Mouse (Mus musculus) left cerebral cortex, adult 11 months (tissue): ENCODE results near the gene Ccdc155.
"Not testable (repeated sequence)": the region's sequence is repeated elsewhere in the genome, so short reads cannot be mapped to it uniquely, and the experiment has no call there.

Experiments
- DNase-seq: peaks from one replicate; pipeline ENCODE4 v3.0.0; 2022; ENCODE audit warnings: low spot score

The Ccdc155 gene

GRCm38 (mm10) chr7:45163735-45164490 lies 40.8 kb downstream of the Ccdc155 start, which contains the start of gene Slc17a7:
Gene Slc17a7 (plus strand): TSS chr7:45163949.
- DNase-seq, result no peak

- no peak for DNase-seq
Measured at GRCm38 (mm10) chr7:45162996-45163615, 41.6 kb downstream of the Ccdc155 start.

GRCm38 (mm10) chr7:45162551-45162950 lies 42.1 kb downstream of the Ccdc155 start:
- DNase-seq, result no peak

- peak; percentile 83 for DNase-seq
Measured at GRCm38 (mm10) chr7:45161612-45162473, 42.8 kb downstream of the Ccdc155 start.

- DNase-seq, result no peak
Measured at GRCm38 (mm10) chr7:45160866-45161265, 43.8 kb downstream of the Ccdc155 start.

- DNase-seq, result no peak
Measured at GRCm38 (mm10) chr7:45160316-45160800, 44.3 kb downstream of the Ccdc155 start.

- DNase-seq, result no peak
Measured at GRCm38 (mm10) chr7:45158991-45159390, 45.7 kb downstream of the Ccdc155 start.

- DNase-seq, result no peak
Measured at GRCm38 (mm10) chr7:45157459-45157858, 47.2 kb downstream of the Ccdc155 start.

- DNase-seq, result no peak
Measured at GRCm38 (mm10) chr7:45156206-45156605, 48.5 kb downstream of the Ccdc155 start.

GRCm38 (mm10) chr7:45155590-45155989 lies 49.1 kb downstream of the Ccdc155 start:
- no peak for DNase-seq

- no peak for DNase-seq
Measured at GRCm38 (mm10) chr7:45154993-45155514, 49.6 kb downstream of the Ccdc155 start.

GRCm38 (mm10) chr7:45154096-45154992 lies 50.3 kb downstream of the Ccdc155 start, which contains the start of the genes Pih1d1 and Aldh16a1:
Gene Pih1d1 (plus strand): TSS chr7:45154303.
Gene Aldh16a1 (minus strand): TSS chr7:45154584.
- DNase-seq, result peak; percentile 95

- no peak for DNase-seq
Measured at GRCm38 (mm10) chr7:45153586-45153985, 51.1 kb downstream of the Ccdc155 start.

- not testable (repeated sequence) for DNase-seq
Measured at GRCm38 (mm10) chr7:45153052-45153451, 51.6 kb downstream of the Ccdc155 start.

- DNase-seq, result no peak
Measured at GRCm38 (mm10) chr7:45151303-45151702, 53.4 kb downstream of the Ccdc155 start.

GRCm38 (mm10) chr7:45150321-45150720 lies 54.4 kb downstream of the Ccdc155 start:
- no peak for DNase-seq

- no peak for DNase-seq
Measured at GRCm38 (mm10) chr7:45149545-45149944, 55.1 kb downstream of the Ccdc155 start.

- no peak for DNase-seq
Measured at GRCm38 (mm10) chr7:45148534-45149098, 56.1 kb downstream of the Ccdc155 start.

GRCm38 (mm10) chr7:45147899-45148298 lies 56.8 kb downstream of the Ccdc155 start:
- DNase-seq, result no peak

GRCm38 (mm10) chr7:45147267-45147666 lies 57.4 kb downstream of the Ccdc155 start:
- DNase-seq, result no peak

GRCm38 (mm10) chr7:45145460-45145859 lies 59.2 kb downstream of the Ccdc155 start:
- DNase-seq, result no peak
